Mouse (Mus musculus) C2C12 (cell line): Measurements from ENCODE around the gene Naxd. TPM values are rescaled to one million over a fixed set of nuclear protein-coding genes. Genes with fewer than 3 reads are reported as not detected.

Experiments
- H3K27me3 ChIP-seq: one replicate; pipeline ENCODE4 v1.6.1; 2011; ENCODE audit not compliant: control insufficient read depth, insufficient read depth, insufficient read length
- H3K36me3 ChIP-seq: one replicate; pipeline ENCODE4 v1.6.1; 2011; ENCODE audit not compliant: control insufficient read depth, insufficient read depth
- H3K4me3 ChIP-seq: one replicate; pipeline ENCODE4 v1.5.1; 2011; ENCODE audit warnings: mild to moderate bottlenecking, control low read depth; ENCODE audit not compliant: poor library complexity, insufficient read depth, severe bottlenecking
- H3K79me2 ChIP-seq: one replicate; pipeline ENCODE4 v1.6.1; 2011; ENCODE audit not compliant: control insufficient read depth, insufficient read depth
- H3K79me3 ChIP-seq: one replicate; pipeline ENCODE4 v1.6.1; 2011; ENCODE audit warnings: low read depth, control low read depth
- H3ac ChIP-seq: one replicate; pipeline ENCODE3; 2011; ENCODE audit warnings: low read depth; ENCODE audit not compliant: control insufficient read depth, insufficient read length
- CEBPB ChIP-seq: IDR thresholded peaks from one replicate; pipeline ENCODE4 v1.6.1; 2011; ENCODE audit warnings: low read depth, mild to moderate bottlenecking, control low read depth, moderate library complexity
- CTCF ChIP-seq: IDR thresholded peaks from one replicate; pipeline ENCODE4 v1.5.1; 2011; ENCODE audit not compliant: control insufficient read depth, insufficient read depth, insufficient read length
- FOSL1 ChIP-seq: IDR thresholded peaks from one replicate; pipeline ENCODE4 v1.8.0; 2011; ENCODE audit warnings: mild to moderate bottlenecking, low read length; ENCODE audit not compliant: poor library complexity, insufficient read depth, severe bottlenecking
- MAX ChIP-seq: IDR thresholded peaks from one replicate; pipeline ENCODE4 v1.6.1; 2011; ENCODE audit warnings: mild to moderate bottlenecking, control low read depth
- MYOD1 ChIP-seq: IDR thresholded peaks from one replicate; pipeline ENCODE4 v1.6.1; 2011; ENCODE audit warnings: low read depth; ENCODE audit not compliant: control insufficient read depth, insufficient read length
- MYOG ChIP-seq: IDR thresholded peaks from one replicate; pipeline ENCODE4 v1.6.1; 2011; ENCODE audit not compliant: control insufficient read depth, insufficient read length; ENCODE audit errors: extremely low read depth
- USF1 ChIP-seq: IDR thresholded peaks from one replicate; pipeline ENCODE4 v1.6.1; 2011; ENCODE audit warnings: low read depth, mild to moderate bottlenecking, control low read depth, moderate library complexity
- polyA plus RNA-seq: library from polyadenylated mRNA; unstranded; fragments of >200 nt; fragmentation: generic; extraction: Trizol; gene quantifications from one replicate; pipeline ENCODE4 v1.2.1, GENCODE M21; 2012; ENCODE audit warnings: missing spikeins

The Naxd gene
- polyA plus RNA-seq, 1 experiment: 51.0 TPM

- Histone ChIP-seq H3K27me3 (no peaks in the 10 kb centered on the region), H3K79me3 (no peaks in the 10 kb centered on the region), H3K36me3 (peaks cover 70% of the 10 kb centered on the region), H3ac (no peak overlapping the region), H3K4me3 (no peak overlapping the region), H3K79me2 (no peaks in the 10 kb centered on the region)
- TF ChIP-seq CTCF (no peak), MYOD1 (no peak), USF1 (no peak), FOSL1 (no peak), CEBPB (no peak), MAX (no peak)
These were observed 13.7 kb downstream of the Naxd start for GRCm38 (mm10) chr8:11510971-11511370.

GRCm38 (mm10) chr8:11512711-11513110 lies 15.4 kb downstream of the Naxd start:
- TF ChIP-seq FOSL1: no peak
- TF ChIP-seq MYOG: no peak
- TF ChIP-seq CTCF: no peak
- no peak for TF ChIP-seq MAX
- H3K79me3 ChIP-seq: no peaks in the 10 kb centered on the region
- peaks cover 56% of the 10 kb centered on the region for H3K36me3 ChIP-seq
- no peaks in the 10 kb centered on the region for H3K27me3 ChIP-seq
- H3ac ChIP-seq: no peak overlapping the region
- H3K4me3 ChIP-seq: no peak overlapping the region
- no peaks in the 10 kb centered on the region for H3K79me2 ChIP-seq

GRCm38 (mm10) chr8:11513247-11513646 lies 15.9 kb downstream of the Naxd start:
- no peak overlapping the region for H3K4me3 ChIP-seq
- H3K79me3 ChIP-seq: no peaks in the 10 kb centered on the region
- no peaks in the 10 kb centered on the region for H3K79me2 ChIP-seq
- H3ac ChIP-seq: no peak overlapping the region
- H3K36me3 ChIP-seq: peaks cover 58% of the 10 kb centered on the region
- no peak for TF ChIP-seq CTCF
- TF ChIP-seq MAX: no peak
- no peak for TF ChIP-seq CEBPB
- no peak for TF ChIP-seq MYOG
- TF ChIP-seq FOSL1: no peak
- no peak for TF ChIP-seq USF1
- TF ChIP-seq MYOD1: no peak
- no peaks in the 10 kb centered on the region for H3K27me3 ChIP-seq

- Histone ChIP-seq H3K4me3 (no peak overlapping the region), H3K36me3 (peaks cover 40% of the 10 kb centered on the region), H3K79me3 (no peaks in the 10 kb centered on the region), H3K27me3 (no peaks in the 10 kb centered on the region), H3ac (no peak overlapping the region), H3K79me2 (no peaks in the 10 kb centered on the region)
- TF ChIP-seq MYOD1 (no peak), CTCF (no peak), USF1 (no peak), FOSL1 (no peak), MAX (no peak), MYOG (no peak), CEBPB (no peak)
These were observed 19.0 kb downstream of the Naxd start for GRCm38 (mm10) chr8:11516292-11516691.

GRCm38 (mm10) chr8:11517366-11518055 lies 20.2 kb downstream of the Naxd start:
- H3ac ChIP-seq: no peak overlapping the region
- no peaks in the 10 kb centered on the region for H3K27me3 ChIP-seq
- no peaks in the 10 kb centered on the region for H3K79me2 ChIP-seq
- TF ChIP-seq MYOD1 (no peak), MAX (no peak), FOSL1 (no peak), MYOG (no peak), CEBPB (no peak), CTCF (no peak), USF1 (no peak)
- H3K36me3 ChIP-seq: peaks cover 39% of the 10 kb centered on the region
- no peaks in the 10 kb centered on the region for H3K79me3 ChIP-seq
- H3K4me3 ChIP-seq: no peak overlapping the region

GRCm38 (mm10) chr8:11518056-11518396 lies 20.7 kb downstream of the Naxd start:
- H3K36me3 ChIP-seq: peaks cover 33% of the 10 kb centered on the region
- H3K79me2 ChIP-seq: no peaks in the 10 kb centered on the region
- TF ChIP-seq MYOG (no peak), FOSL1 (no peak), USF1 (no peak), MAX (no peak), CEBPB (no peak), CTCF (no peak), MYOD1 (no peak)
- no peak overlapping the region for H3K4me3 ChIP-seq
- no peaks in the 10 kb centered on the region for H3K27me3 ChIP-seq
- H3K79me3 ChIP-seq: no peaks in the 10 kb centered on the region
- H3ac ChIP-seq: no peak overlapping the region
